Mouse (Mus musculus): ENCODE data around the gene Aqp8. TPM values are rescaled to one million over a fixed set of nuclear protein-coding genes. Genes with fewer than 3 reads are reported as not detected.

Aqp8 gene
- polyA plus RNA-seq, 1 experiment from 2014 or later = 1.7 TPM

GRCm38 (mm10) chr7:123450515-123450914 lies 11.6 kb upstream of the Aqp8 start:
- H3K4me3 ChIP-seq = no peak overlapping the region
- peak; percentile 20 for DNase-seq (ENCODE audit: low spot score)
- peaks cover 7% of the 10 kb centered on the region; the same call in 1 of the 2 replicates for H3K4me1 ChIP-seq
- 78% methylated on average over 2 of the region's 2 CpGs for WGBS
- H3K36me3 ChIP-seq = no peaks in the 10 kb centered on the region
- no peak overlapping the region for H3K27ac ChIP-seq
- H3K27me3 ChIP-seq (ENCODE audit: insufficient read depth, poor library complexity, severe bottlenecking) = no peaks in the 10 kb centered on the region
- H3K9me3 ChIP-seq = no peaks in the 10 kb centered on the region

- Histone ChIP-seq H3K4me1 (peaks cover 7% of the 10 kb centered on the region; the same call in 1 of the 2 replicates), H3K27me3 (ENCODE audit: insufficient read depth, poor library complexity, severe bottlenecking) (no peaks in the 10 kb centered on the region), H3K27ac (no peak overlapping the region), H3K4me3 (no peak overlapping the region), H3K9me3 (no peaks in the 10 kb centered on the region), H3K36me3 (no peaks in the 10 kb centered on the region)
- peak; percentile 52 for DNase-seq (ENCODE audit: low spot score)
- 71% methylated on average over 6 of the region's 6 CpGs for WGBS
These were observed 9.5 kb upstream of the Aqp8 start for GRCm38 (mm10) chr7:123452551-123452950.

- no peaks in the 10 kb centered on the region for H3K36me3 ChIP-seq
- WGBS = 68% methylated on average over 8 of the region's 8 CpGs
- no peak overlapping the region for H3K4me3 ChIP-seq
- H3K27ac ChIP-seq = no peak overlapping the region
- H3K27me3 ChIP-seq (ENCODE audit: insufficient read depth, poor library complexity, severe bottlenecking) = no peaks in the 10 kb centered on the region
- H3K9me3 ChIP-seq = no peaks in the 10 kb centered on the region
- DNase-seq (ENCODE audit: low spot score) = peak; percentile 42
- peaks cover 7% of the 10 kb centered on the region; the same call in 1 of the 2 replicates for H3K4me1 ChIP-seq
These were observed 9.0 kb upstream of the Aqp8 start for GRCm38 (mm10) chr7:123453066-123453465.

- DNase-seq (ENCODE audit: low spot score) = no peak
- Histone ChIP-seq H3K9me3 (no peaks in the 10 kb centered on the region), H3K36me3 (no peaks in the 10 kb centered on the region), H3K27ac (no peak overlapping the region), H3K4me1 (peaks cover 7% of the 10 kb centered on the region; the same call in 1 of the 2 replicates), H3K4me3 (no peak overlapping the region), H3K27me3 (ENCODE audit: insufficient read depth, poor library complexity, severe bottlenecking) (no peaks in the 10 kb centered on the region)
- 87% methylated on average over 3 of the region's 3 CpGs for WGBS
These were observed 7.0 kb upstream of the Aqp8 start for GRCm38 (mm10) chr7:123455088-123455487.

- no peaks in the 10 kb centered on the region for H3K36me3 ChIP-seq
- no peak overlapping the region for H3K4me3 ChIP-seq
- no peak overlapping the region; the same call in 1 of the 2 replicates for H3K27ac ChIP-seq
- 70% methylated on average over 4 of the region's 4 CpGs for WGBS
- no peaks in the 10 kb centered on the region for H3K9me3 ChIP-seq
- H3K4me1 ChIP-seq = peaks cover 15% of the 10 kb centered on the region
- H3K27me3 ChIP-seq (ENCODE audit: insufficient read depth, poor library complexity, severe bottlenecking) = no peaks in the 10 kb centered on the region
- DNase-seq (ENCODE audit: low spot score) = no peak
These were observed 3.8 kb upstream of the Aqp8 start for GRCm38 (mm10) chr7:123458309-123458708.

- 52% methylated on average over 4 of the region's 4 CpGs for WGBS
- peaks cover 12% of the 10 kb centered on the region for H3K4me1 ChIP-seq
- H3K27ac ChIP-seq = peak overlapping the region; percentile 53
- H3K27me3 ChIP-seq (ENCODE audit: insufficient read depth, poor library complexity, severe bottlenecking) = 0 out of 2 replicates have a peak, but pooled peaks cover 1% of the 10 kb centered on the region
- no peak overlapping the region for H3K4me3 ChIP-seq
- DNase-seq (ENCODE audit: low spot score) = no peak
- H3K9me3 ChIP-seq = no peaks in the 10 kb centered on the region
- H3K36me3 ChIP-seq = no peaks in the 10 kb centered on the region
These were observed 2.8 kb upstream of the Aqp8 start for GRCm38 (mm10) chr7:123459247-123459646.

- peaks cover 12% of the 10 kb centered on the region for H3K4me1 ChIP-seq
- WGBS = 88% methylated on average over 4 of the region's 4 CpGs
- no peak for DNase-seq (ENCODE audit: low spot score)
- H3K27me3 ChIP-seq (ENCODE audit: insufficient read depth, poor library complexity, severe bottlenecking) = 0 out of 2 replicates have a peak, but pooled peaks cover 3% of the 10 kb centered on the region
- no peak overlapping the region for H3K4me3 ChIP-seq
- H3K27ac ChIP-seq = peak overlapping the region; percentile 72
- H3K9me3 ChIP-seq = no peaks in the 10 kb centered on the region
- H3K36me3 ChIP-seq = no peaks in the 10 kb centered on the region
These were observed 775 bp upstream of the Aqp8 start for GRCm38 (mm10) chr7:123461316-123461715.

- Histone ChIP-seq H3K4me3 (no peak overlapping the region), H3K36me3 (no peaks in the 10 kb centered on the region), H3K9me3 (no peaks in the 10 kb centered on the region), H3K27me3 (ENCODE audit: insufficient read depth, poor library complexity, severe bottlenecking) (0 out of 2 replicates have a peak, but pooled peaks cover 3% of the 10 kb centered on the region), H3K27ac (no peak overlapping the region), H3K4me1 (peaks cover 15% of the 10 kb centered on the region)
- 70% methylated on average over 4 of the region's 4 CpGs for WGBS
- peak; percentile 74 for DNase-seq (ENCODE audit: low spot score)
These were observed 1.5 kb downstream of the Aqp8 start for GRCm38 (mm10) chr7:123463569-123463968.

GRCm38 (mm10) chr7:123465692-123466387 lies 3.7 kb downstream of the Aqp8 start:
- no peaks in the 10 kb centered on the region for H3K36me3 ChIP-seq
- no peak overlapping the region for H3K27ac ChIP-seq
- H3K4me3 ChIP-seq = no peak overlapping the region
- peaks cover 15% of the 10 kb centered on the region for H3K4me1 ChIP-seq
- 0 out of 2 replicates have a peak, but pooled peaks cover 3% of the 10 kb centered on the region for H3K27me3 ChIP-seq (ENCODE audit: insufficient read depth, poor library complexity, severe bottlenecking)
- 36% methylated on average over 6 of the region's 6 CpGs for WGBS
- H3K9me3 ChIP-seq = no peaks in the 10 kb centered on the region
- DNase-seq (ENCODE audit: low spot score) = peak; percentile 88

GRCm38 (mm10) chr7:123467961-123468360 lies 5.9 kb downstream of the Aqp8 start:
- Histone ChIP-seq H3K27ac (no peak overlapping the region), H3K4me1 (peaks cover 3% of the 10 kb centered on the region; the same call in 1 of the 2 replicates), H3K27me3 (ENCODE audit: insufficient read depth, poor library complexity, severe bottlenecking) (0 out of 2 replicates have a peak, but pooled peaks cover 3% of the 10 kb centered on the region), H3K4me3 (no peak overlapping the region), H3K9me3 (no peaks in the 10 kb centered on the region), H3K36me3 (no peaks in the 10 kb centered on the region)
- 95% methylated on average over 1 of the region's 1 CpGs for WGBS
- no peak for DNase-seq (ENCODE audit: low spot score)

- no peak for DNase-seq (ENCODE audit: low spot score)
- Histone ChIP-seq H3K4me3 (no peak overlapping the region), H3K36me3 (0 out of 2 replicates have a peak, but pooled peaks cover 2% of the 10 kb centered on the region), H3K27me3 (ENCODE audit: insufficient read depth, poor library complexity, severe bottlenecking) (no peaks in the 10 kb centered on the region), H3K4me1 (no peaks in the 10 kb centered on the region), H3K27ac (no peak overlapping the region), H3K9me3 (no peaks in the 10 kb centered on the region)
- 69% methylated on average over 5 of the region's 5 CpGs for WGBS
These were observed 25.6 kb downstream of the Aqp8 start for GRCm38 (mm10) chr7:123487703-123488102.

GRCm38 (mm10) chr7:123499481-123500238 lies 37.6 kb downstream of the Aqp8 start:
- H3K36me3 ChIP-seq = no peaks in the 10 kb centered on the region; the same call in none of the 2 replicates
- peaks cover 12% of the 10 kb centered on the region; the same call in 1 of the 2 replicates for H3K4me1 ChIP-seq
- H3K9me3 ChIP-seq = no peaks in the 10 kb centered on the region
- WGBS = 43% methylated on average over 19 of the region's 19 CpGs
- no peak for DNase-seq (ENCODE audit: low spot score)
- H3K4me3 ChIP-seq = peak overlapping the region; percentile 77
- H3K27ac ChIP-seq = peak overlapping the region; percentile 82
- H3K27me3 ChIP-seq (ENCODE audit: insufficient read depth, poor library complexity, severe bottlenecking) = no peaks in the 10 kb centered on the region
